Mouse (Mus musculus): ENCODE data around the gene Satb2. TPM values are rescaled to one million over a fixed set of nuclear protein-coding genes. Genes with fewer than 3 reads are reported as not detected.

Satb2 gene
- total and polyA plus RNA-seq, 3 experiments: not detected

- Histone ChIP-seq H3K36me3 (ENCODE audit: control insufficient read depth in 1 of 2, insufficient read depth in 2 of 2, low read length in 2 of 2) (no peaks in the 10 kb centered on the region), H3K4me3 (ENCODE audit: control insufficient read depth in 1 of 2, insufficient read depth in 1 of 2, low read depth in 2 of 2, low read length in 2 of 2) (no peak overlapping the region), H3K9me3 (replicated peaks; ENCODE audit: insufficient read depth, low read length) (no peaks in the 10 kb centered on the region), H3K27me3 (ENCODE audit: control insufficient read depth in 1 of 2, insufficient read depth in 2 of 2, low read length in 2 of 2) (no peaks in the 10 kb centered on the region), H3K9ac (ENCODE audit: control insufficient read depth, low read depth, low read length, poor library complexity, severe bottlenecking) (no peak overlapping the region), H3K79me2 (ENCODE audit: control insufficient read depth, insufficient read depth, low read length, poor library complexity) (no peaks in the 10 kb centered on the region), H3K27ac (ENCODE audit: control insufficient read depth, low read depth, low read length) (no peak overlapping the region), H3K4me1 (ENCODE audit: control insufficient read depth in 1 of 2, insufficient read depth in 2 of 2, low read length in 2 of 2) (no peaks in the 10 kb centered on the region)
- no peak for DNase-seq (ENCODE audit: low read depth, low spot score)
- TF ChIP-seq USF1 (IDR thresholded peaks at IDR 0.05; ENCODE audit: low read depth, low read length): no peak
These were observed 14.0 kb downstream of the Satb2 start for GRCm38 (mm10) chr1:56964493-56964892.

GRCm38 (mm10) chr1:56963291-56963690 lies 15.2 kb downstream of the Satb2 start:
- H3K9ac ChIP-seq (ENCODE audit: control insufficient read depth, low read depth, low read length, poor library complexity, severe bottlenecking): no peak overlapping the region
- no peaks in the 10 kb centered on the region for H3K79me2 ChIP-seq (ENCODE audit: control insufficient read depth, insufficient read depth, low read length, poor library complexity)
- no peak for DNase-seq (ENCODE audit: low read depth, low spot score)
- H3K4me3 ChIP-seq (ENCODE audit: control insufficient read depth in 1 of 2, insufficient read depth in 1 of 2, low read depth in 2 of 2, low read length in 2 of 2): no peak overlapping the region
- no peak for TF ChIP-seq CHD2 (IDR thresholded peaks at IDR 0.05; ENCODE audit: low read length)
- TF ChIP-seq USF2 (IDR thresholded peaks at IDR 0.05; ENCODE audit: borderline replicate concordance in 1 of 2, insufficient read depth in 1 of 2, low read depth in 1 of 2, low read length in 2 of 2): no peak
- no peak for TF ChIP-seq MAFK (IDR thresholded peaks at IDR 0.05; ENCODE audit: borderline replicate concordance, low read depth, low read length)
- TF ChIP-seq GABPA (IDR thresholded peaks at IDR 0.05; ENCODE audit: low read depth, low read length): no peak
- no peak for TF ChIP-seq USF1 (IDR thresholded peaks at IDR 0.05; ENCODE audit: low read depth, low read length)
- no peak for TF ChIP-seq ZNF384 (IDR thresholded peaks at IDR 0.05; ENCODE audit: low read depth, low read length)
- no peak for TF ChIP-seq NRF1 (IDR thresholded peaks at IDR 0.05; ENCODE audit: insufficient read depth, low read depth, low read length, poor library complexity, severe bottlenecking)
- no peak for TF ChIP-seq MYC (IDR thresholded peaks at IDR 0.05; ENCODE audit: low read depth, low read length)
- TF ChIP-seq MYB (IDR thresholded peaks at IDR 0.05; ENCODE audit: low read depth, low read length): no peak
- no peak for TF ChIP-seq NELFE (IDR thresholded peaks at IDR 0.05; ENCODE audit: low read depth, low read length)
- no peak for TF ChIP-seq SIN3A (IDR thresholded peaks at IDR 0.05; ENCODE audit: low read length)
- TF ChIP-seq EP300 (IDR thresholded peaks at IDR 0.05; ENCODE audit: low read depth in 1 of 2, low read length in 2 of 2): no peak
- no peak for TF ChIP-seq POLR2AphosphoS2 (IDR thresholded peaks at IDR 0.05; ENCODE audit: low read length)
- no peak for TF ChIP-seq JUND (IDR thresholded peaks at IDR 0.05; ENCODE audit: low read depth, low read length)
- no peak for TF ChIP-seq CTCF (IDR thresholded peaks at IDR 0.05 in 2 of 3, conservative IDR thresholded peaks at IDR 0.05 in 1 of 3; ENCODE audit: control insufficient read depth in 1 of 3, insufficient read depth in 1 of 3, low read depth in 2 of 3, low read length in 3 of 3, poor library complexity in 1 of 3, severe bottlenecking in 1 of 3)
- TF ChIP-seq MAX (IDR thresholded peaks at IDR 0.05; ENCODE audit: low read length): no peak
- no peak for TF ChIP-seq ETS1 (IDR thresholded peaks at IDR 0.05; ENCODE audit: low read depth, low read length)
- H3K4me1 ChIP-seq (ENCODE audit: control insufficient read depth in 1 of 2, insufficient read depth in 2 of 2, low read length in 2 of 2): no peaks in the 10 kb centered on the region
- H3K27me3 ChIP-seq (ENCODE audit: control insufficient read depth in 1 of 2, insufficient read depth in 2 of 2, low read length in 2 of 2): no peaks in the 10 kb centered on the region
- H3K9me3 ChIP-seq (replicated peaks; ENCODE audit: insufficient read depth, low read length): no peaks in the 10 kb centered on the region
- no peak overlapping the region for H3K27ac ChIP-seq (ENCODE audit: control insufficient read depth, low read depth, low read length)
- H3K36me3 ChIP-seq (ENCODE audit: control insufficient read depth in 1 of 2, insufficient read depth in 2 of 2, low read length in 2 of 2): no peaks in the 10 kb centered on the region

Data from MEL (cell line).